Mouse (Mus musculus) liver, embryonic 12.5 days (tissue): ENCODE measurements around the gene Dusp1. TPM values are rescaled to one million over a fixed set of nuclear protein-coding genes. Genes with fewer than 3 reads are reported as not detected.
A peak's percentile ranks its signal among the peaks of the same experiment; 100 is the strongest.

Experiments used
- ATAC-seq: fragments of 200-750 bp; cut with Nextera tagmentation; 2 replicates; pipeline ENCODE4 v1.8.0; 2017; ENCODE audit warnings: moderate number of reproducible peaks, mild to moderate bottlenecking, moderate library complexity
- H3K27ac ChIP-seq: fragments of 300-500 bp; sonication (generic); 2 replicates; pipeline ENCODE4 v1.5.1; 2016; ENCODE audit warnings: mild to moderate bottlenecking
- H3K27me3 ChIP-seq: fragments of 300-500 bp; sonication (generic); replicated peaks from 2 replicates; pipeline ENCODE4 v1.6.1; 2016; ENCODE audit warnings: mild to moderate bottlenecking, moderate library complexity
- H3K36me3 ChIP-seq: fragments of 300-500 bp; sonication (generic); 2 replicates; pipeline ENCODE4 v1.6.1; 2016; ENCODE audit warnings: mild to moderate bottlenecking, moderate library complexity
- H3K4me1 ChIP-seq: fragments of 300-500 bp; sonication (generic); 2 replicates; pipeline ENCODE4 v1.6.1; 2016
- H3K4me2 ChIP-seq: fragments of 300-500 bp; sonication (generic); 2 replicates; pipeline ENCODE4 v1.6.1; 2016; ENCODE audit warnings: mild to moderate bottlenecking, moderate library complexity
- H3K4me3 ChIP-seq: fragments of 300-500 bp; sonication (generic); 2 replicates; pipeline ENCODE4 v1.5.1; 2016; ENCODE audit warnings: mild to moderate bottlenecking, moderate library complexity
- H3K9ac ChIP-seq: fragments of 300-500 bp; sonication (generic); 2 replicates; pipeline ENCODE4 v1.6.1; 2016; ENCODE audit warnings: mild to moderate bottlenecking, moderate library complexity
- H3K9me3 ChIP-seq: fragments of 300-500 bp; sonication (generic); replicated peaks from 2 replicates; pipeline ENCODE4 v1.6.1; 2016; ENCODE audit warnings: mild to moderate bottlenecking, moderate library complexity
- WGBS: fragments of 180-500 bp; shearing (Covaris S2); methylation state at CpG from one replicate; pipeline ENCODE4 v1.1.7; 2016; ENCODE audit not compliant: insufficient replicate concordance; 5-methylcytosine and 5-hydroxymethylcytosine counted together
- polyA plus RNA-seq: library from polyadenylated mRNA; unstranded; fragments of >200 nt; fragmentation: Nextera tagmentation; extraction: Ambion mirVana; gene quantifications from 2 replicates; pipeline ENCODE4 v1.2.1, GENCODE M21; 2016

Dusp1 gene
- polyA plus RNA-seq, 1 experiment from 2014 or later: 28.7 TPM

- no peak for ATAC-seq
- Histone ChIP-seq H3K4me2 (no peak overlapping the region), H3K4me1 (peaks cover 66% of the 10 kb centered on the region), H3K27me3 (no peaks in the 10 kb centered on the region), H3K27ac (no peak overlapping the region), H3K9me3 (no peaks in the 10 kb centered on the region), H3K4me3 (no peak overlapping the region), H3K9ac (no peak overlapping the region), H3K36me3 (0 out of 2 replicates have a peak, but pooled peaks cover 4% of the 10 kb centered on the region)
- WGBS: 82% methylated on average over 5 of the region's 5 CpGs
Measured at GRCm38 (mm10) chr17:26598845-26599244, 36.9 kb upstream of the Dusp1 start.

- no peak overlapping the region for H3K9ac ChIP-seq
- no peaks in the 10 kb centered on the region for H3K9me3 ChIP-seq
- no peaks in the 10 kb centered on the region for H3K27me3 ChIP-seq
- H3K4me2 ChIP-seq: no peak overlapping the region
- H3K27ac ChIP-seq: no peak overlapping the region
- H3K4me1 ChIP-seq: peaks cover 51% of the 10 kb centered on the region
- peaks cover 11% of the 10 kb centered on the region; the same call in 1 of the 2 replicates for H3K36me3 ChIP-seq
- no peak overlapping the region for H3K4me3 ChIP-seq
- ATAC-seq: no peak
- 84% methylated on average over 6 of the region's 6 CpGs for WGBS
Measured at GRCm38 (mm10) chr17:26596856-26597481, 35.0 kb upstream of the Dusp1 start.

GRCm38 (mm10) chr17:26596168-26596658, 34.3 kb upstream of the Dusp1 start:
- ATAC-seq: no peak
- Histone ChIP-seq H3K9me3 (no peaks in the 10 kb centered on the region), H3K27me3 (no peaks in the 10 kb centered on the region), H3K4me3 (no peak overlapping the region), H3K4me2 (no peak overlapping the region), H3K36me3 (peaks cover 11% of the 10 kb centered on the region; the same call in 1 of the 2 replicates), H3K27ac (peak overlapping the region; percentile 61), H3K9ac (no peak overlapping the region), H3K4me1 (peaks cover 43% of the 10 kb centered on the region)
- 62% methylated on average over 7 of the region's 7 CpGs for WGBS

- ATAC-seq: no peak; the same call in 1 of the 2 replicates
- Histone ChIP-seq H3K27ac (peak overlapping the region; percentile 61), H3K36me3 (peaks cover 11% of the 10 kb centered on the region; the same call in 1 of the 2 replicates), H3K4me2 (no peak overlapping the region), H3K9me3 (no peaks in the 10 kb centered on the region), H3K4me1 (peaks cover 37% of the 10 kb centered on the region), H3K4me3 (no peak overlapping the region), H3K27me3 (no peaks in the 10 kb centered on the region), H3K9ac (no peak overlapping the region)
- WGBS: 48% methylated on average over 7 of the region's 7 CpGs
Measured at GRCm38 (mm10) chr17:26595448-26596167, 33.7 kb upstream of the Dusp1 start.

GRCm38 (mm10) chr17:26594958-26595357, 33.0 kb upstream of the Dusp1 start:
- peak overlapping the region; percentile 61 for H3K27ac ChIP-seq
- H3K36me3 ChIP-seq: peaks cover 11% of the 10 kb centered on the region; the same call in 1 of the 2 replicates
- no peak overlapping the region for H3K4me3 ChIP-seq
- WGBS: 34% methylated on average over 7 of the region's 7 CpGs
- H3K9me3 ChIP-seq: no peaks in the 10 kb centered on the region
- H3K4me2 ChIP-seq: no peak overlapping the region
- H3K27me3 ChIP-seq: no peaks in the 10 kb centered on the region
- no peak; the same call in 1 of the 2 replicates for ATAC-seq
- H3K9ac ChIP-seq: peak overlapping the region; percentile 19; the same call in 1 of the 2 replicates
- peaks cover 34% of the 10 kb centered on the region for H3K4me1 ChIP-seq

- Histone ChIP-seq H3K4me1 (peaks cover 34% of the 10 kb centered on the region), H3K27me3 (no peaks in the 10 kb centered on the region)
Measured at GRCm38 (mm10) chr17:26594171-26594570, 32.2 kb upstream of the Dusp1 start.

GRCm38 (mm10) chr17:26593199-26593598, 31.3 kb upstream of the Dusp1 start:
- WGBS: 79% methylated on average over 5 of the region's 5 CpGs
- Histone ChIP-seq H3K27me3 (no peaks in the 10 kb centered on the region), H3K27ac (no peak overlapping the region)

More at GRCm38 (mm10) chr17:26594171-26594570, 32.2 kb upstream of the Dusp1 start:
- Histone ChIP-seq H3K4me2 (no peak overlapping the region), H3K4me3 (no peak overlapping the region), H3K27ac (0 out of 2 replicates have a peak overlapping the region, but pooled peaks have one; percentile 18), H3K36me3 (peaks cover 11% of the 10 kb centered on the region; the same call in 1 of the 2 replicates), H3K9me3 (no peaks in the 10 kb centered on the region), H3K9ac (no peak overlapping the region)
- no peak for ATAC-seq
- 66% methylated on average over 7 of the region's 7 CpGs for WGBS

GRCm38 (mm10) chr17:26592510-26592909, 30.6 kb upstream of the Dusp1 start:
- peak overlapping the region; percentile 39; the same call in 1 of the 2 replicates for H3K27ac ChIP-seq
- ATAC-seq: no peak; the same call in 1 of the 2 replicates

More at GRCm38 (mm10) chr17:26593199-26593598, 31.3 kb upstream of the Dusp1 start:
- Histone ChIP-seq H3K4me3 (no peak overlapping the region), H3K9me3 (no peaks in the 10 kb centered on the region), H3K4me1 (peaks cover 34% of the 10 kb centered on the region), H3K9ac (no peak overlapping the region), H3K4me2 (no peak overlapping the region), H3K36me3 (peaks cover 11% of the 10 kb centered on the region; the same call in 1 of the 2 replicates)
- no peak for ATAC-seq

GRCm38 (mm10) chr17:26587961-26588487, 26.1 kb upstream of the Dusp1 start:
- Histone ChIP-seq H3K9ac (no peak overlapping the region), H3K27me3 (no peaks in the 10 kb centered on the region), H3K4me1 (peaks cover 26% of the 10 kb centered on the region), H3K4me2 (no peak overlapping the region), H3K9me3 (no peaks in the 10 kb centered on the region), H3K36me3 (peaks cover 35% of the 10 kb centered on the region; the same call in 1 of the 2 replicates), H3K27ac (no peak overlapping the region), H3K4me3 (no peak overlapping the region)
- 79% methylated on average over 12 of the region's 12 CpGs for WGBS
- no peak for ATAC-seq

More at GRCm38 (mm10) chr17:26592510-26592909, 30.6 kb upstream of the Dusp1 start:
- no peaks in the 10 kb centered on the region for H3K9me3 ChIP-seq
- WGBS: 76% methylated on average over 4 of the region's 4 CpGs
- H3K4me3 ChIP-seq: no peak overlapping the region
- H3K4me1 ChIP-seq: peaks cover 34% of the 10 kb centered on the region
- H3K27me3 ChIP-seq: no peaks in the 10 kb centered on the region
- no peak overlapping the region for H3K9ac ChIP-seq
- no peak overlapping the region for H3K4me2 ChIP-seq
- H3K36me3 ChIP-seq: peaks cover 18% of the 10 kb centered on the region; the same call in 1 of the 2 replicates

- Histone ChIP-seq H3K4me1 (peaks cover 29% of the 10 kb centered on the region), H3K27me3 (no peaks in the 10 kb centered on the region), H3K4me2 (peak overlapping the region; percentile 2; the same call in 1 of the 2 replicates), H3K9me3 (no peaks in the 10 kb centered on the region), H3K4me3 (no peak overlapping the region), H3K27ac (peak overlapping the region; percentile 61), H3K36me3 (peaks cover 38% of the 10 kb centered on the region), H3K9ac (no peak overlapping the region)
- 65% methylated on average over 15 of the region's 15 CpGs for WGBS
- peak; percentile 71 for ATAC-seq
Measured at GRCm38 (mm10) chr17:26584558-26585136, 22.7 kb upstream of the Dusp1 start.

GRCm38 (mm10) chr17:26584063-26584462, 22.1 kb upstream of the Dusp1 start:
- no peaks in the 10 kb centered on the region for H3K27me3 ChIP-seq
- H3K36me3 ChIP-seq: peaks cover 38% of the 10 kb centered on the region
- WGBS: 58% methylated on average over 4 of the region's 4 CpGs
- no peak overlapping the region for H3K4me3 ChIP-seq
- H3K27ac ChIP-seq: peak overlapping the region; percentile 61
- H3K4me2 ChIP-seq: no peak overlapping the region
- no peak overlapping the region for H3K9ac ChIP-seq
- peak; percentile 56 for ATAC-seq
- H3K9me3 ChIP-seq: no peaks in the 10 kb centered on the region
- H3K4me1 ChIP-seq: peaks cover 29% of the 10 kb centered on the region
